Mouse (Mus musculus) lung, postnatal 0 days (tissue): Measurements from ENCODE around the gene Igfbp6. TPM values are rescaled to one million over a fixed set of nuclear protein-coding genes. Genes with fewer than 3 reads are reported as not detected.
"Not testable (repeated sequence)": the region's sequence is repeated elsewhere in the genome, so short reads cannot be mapped to it uniquely, and the experiment has no call there.

Experiments used
- ATAC-seq: fragments of 200-750 bp; cut with Nextera tagmentation; 2 replicates; pipeline ENCODE4 v1.8.0; 2017; ENCODE audit warnings: moderate library complexity
- DNase-seq: peaks from one replicate; pipeline ENCODE4 v3.0.0-alpha.2; 2016; ENCODE audit warnings: low spot score
- H3K27ac ChIP-seq: fragments of 300-500 bp; sonication (generic); 2 replicates; pipeline ENCODE4 v1.5.1; 2014; ENCODE audit warnings: antibody characterized with exemption, mild to moderate bottlenecking, low read length, mixed read lengths
- H3K27me3 ChIP-seq: fragments of 300-500 bp; sonication (generic); replicated peaks from 2 replicates; pipeline ENCODE4 v1.6.1; 2014; ENCODE audit warnings: low read length, mixed read lengths; ENCODE audit not compliant: insufficient read depth
- H3K36me3 ChIP-seq: fragments of 300-500 bp; sonication (generic); 2 replicates; pipeline ENCODE4 v1.6.1; 2014; ENCODE audit warnings: low read length, mixed read lengths; ENCODE audit not compliant: insufficient read depth
- H3K4me1 ChIP-seq: fragments of 300-500 bp; sonication (generic); 2 replicates; pipeline ENCODE4 v1.6.1; 2014; ENCODE audit warnings: antibody characterized with exemption, low read depth, low read length, mixed read lengths; ENCODE audit not compliant: insufficient read depth
- H3K4me2 ChIP-seq: fragments of 300-500 bp; sonication (generic); replicated peaks from 2 replicates; pipeline ENCODE4 v1.6.1; 2014; ENCODE audit warnings: low read depth, mild to moderate bottlenecking, low read length, moderate library complexity, mixed read lengths
- H3K4me3 ChIP-seq: fragments of 300-500 bp; sonication (generic); 2 replicates; pipeline ENCODE4 v1.5.1; 2014; ENCODE audit warnings: low read depth, low read length
- H3K9ac ChIP-seq: fragments of 300-500 bp; sonication (generic); replicated peaks from 2 replicates; pipeline ENCODE4 v1.6.1; 2014; ENCODE audit warnings: low read depth, mild to moderate bottlenecking
- H3K9me3 ChIP-seq: fragments of 300-500 bp; sonication (generic); 2 replicates; pipeline ENCODE4 v1.6.1; 2016; ENCODE audit warnings: low read length, mixed read lengths
- CTCF ChIP-seq: IDR thresholded peaks from 2 replicates; pipeline ENCODE4 v1.5.1; 2016; ENCODE audit warnings: antibody characterized with exemption, mild to moderate bottlenecking
- EP300 ChIP-seq: IDR thresholded peaks from 2 replicates; pipeline ENCODE4 v1.6.1; 2016; ENCODE audit warnings: antibody characterized with exemption, mild to moderate bottlenecking, control low read depth
- WGBS: fragments of 180-500 bp; shearing (Covaris S2); extraction: QIAGEN DNeasy Blood & Tissue Kit; methylation state at CpG from one replicate; pipeline ENCODE4 v1.1.7; 2014; 5-methylcytosine and 5-hydroxymethylcytosine counted together
- polyA plus RNA-seq: library from polyadenylated mRNA; unstranded; fragments of >200 nt; fragmentation: Nextera tagmentation; extraction: Ambion mirVana; gene quantifications from 2 replicates; pipeline ENCODE4 v1.2.1, GENCODE M21; 2015

Gene Igfbp6
- polyA plus RNA-seq, 1 experiment from 2014 or later = 123 TPM

DNA sequence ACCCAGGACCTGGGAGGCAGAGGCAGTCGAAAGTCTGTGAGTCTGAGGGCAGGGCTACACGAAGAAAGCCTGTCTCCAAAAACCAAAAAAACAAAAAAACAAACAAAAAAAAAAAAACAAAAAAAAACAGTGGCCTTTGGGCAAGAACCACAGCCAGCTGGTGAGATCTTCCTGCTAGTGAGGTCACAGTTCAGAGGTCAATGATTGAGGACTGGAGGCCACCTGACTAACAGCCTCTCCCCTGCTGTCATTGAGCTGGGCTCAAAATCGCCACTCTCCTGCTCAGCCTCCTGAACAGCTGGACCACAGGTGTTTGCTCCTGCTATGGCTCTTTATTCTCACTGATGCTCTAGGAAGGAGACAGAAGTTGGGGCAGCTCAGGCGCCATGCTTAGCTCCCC lies 8.5 kb downstream of the Igfbp6 start:
- no peaks in the 10 kb centered on the region for H3K9me3 ChIP-seq
- peaks cover 7% of the 10 kb centered on the region; the same call in 1 of the 2 replicates for H3K4me1 ChIP-seq
- 54% methylated on average over 4 of the region's 4 CpGs for WGBS
- H3K9ac ChIP-seq = no peak overlapping the region
- H3K4me3 ChIP-seq = no peak overlapping the region
- TF ChIP-seq CTCF = no peak
- TF ChIP-seq EP300 = no peak
- no peak for DNase-seq
- no peak overlapping the region for H3K27ac ChIP-seq
- no peak for ATAC-seq
- no peak overlapping the region for H3K4me2 ChIP-seq
- no peaks in the 10 kb centered on the region for H3K36me3 ChIP-seq
- H3K27me3 ChIP-seq = no peaks in the 10 kb centered on the region

DNA sequence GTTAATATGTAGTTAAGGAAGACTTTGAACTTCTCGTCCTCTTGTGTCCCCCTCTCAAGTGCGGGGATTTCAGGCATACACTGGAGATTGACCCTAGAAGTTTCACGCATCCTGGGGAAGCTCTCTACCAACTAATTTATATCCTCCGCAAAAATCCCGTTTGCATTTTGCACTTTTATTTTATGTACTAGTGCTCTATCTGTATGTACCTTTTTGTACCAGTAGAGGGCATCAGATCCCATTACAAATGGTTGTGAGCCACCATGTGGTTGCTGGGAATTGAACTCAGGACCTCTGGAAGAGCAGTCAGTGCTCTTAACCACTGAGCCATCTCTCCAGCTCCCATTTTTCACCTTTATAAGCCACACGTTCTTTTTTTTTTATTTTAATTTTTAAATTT lies 10.8 kb downstream of the Igfbp6 start:
- H3K27me3 ChIP-seq, H3K27ac ChIP-seq, H3K4me2 ChIP-seq, H3K9me3 ChIP-seq, H3K36me3 ChIP-seq, H3K4me3 ChIP-seq, DNase-seq, H3K9ac ChIP-seq, H3K4me1 ChIP-seq, ATAC-seq: not testable (repeated sequence)
- 91% methylated on average over 6 of the region's 6 CpGs for WGBS
- TF ChIP-seq CTCF = peak; percentile 24; the same call in 1 of the 2 replicates

- Histone ChIP-seq H3K4me1 (no peaks in the 10 kb centered on the region), H3K9ac (no peak overlapping the region), H3K27ac (no peak overlapping the region), H3K36me3 (no peaks in the 10 kb centered on the region), H3K4me3 (no peak overlapping the region), H3K4me2 (no peak overlapping the region), H3K9me3 (no peaks in the 10 kb centered on the region), H3K27me3 (no peaks in the 10 kb centered on the region)
- WGBS = 41% methylated on average over 20 of the region's 20 CpGs
- DNase-seq = no peak
- TF ChIP-seq EP300 (no peak), CTCF (0 out of 2 replicates have a peak, but pooled peaks have one; percentile 13)
- peak; percentile 48 for ATAC-seq
Measured at GRCm38 (mm10) chr15:102156836-102157235, 12.7 kb downstream of the Igfbp6 start.

DNA sequence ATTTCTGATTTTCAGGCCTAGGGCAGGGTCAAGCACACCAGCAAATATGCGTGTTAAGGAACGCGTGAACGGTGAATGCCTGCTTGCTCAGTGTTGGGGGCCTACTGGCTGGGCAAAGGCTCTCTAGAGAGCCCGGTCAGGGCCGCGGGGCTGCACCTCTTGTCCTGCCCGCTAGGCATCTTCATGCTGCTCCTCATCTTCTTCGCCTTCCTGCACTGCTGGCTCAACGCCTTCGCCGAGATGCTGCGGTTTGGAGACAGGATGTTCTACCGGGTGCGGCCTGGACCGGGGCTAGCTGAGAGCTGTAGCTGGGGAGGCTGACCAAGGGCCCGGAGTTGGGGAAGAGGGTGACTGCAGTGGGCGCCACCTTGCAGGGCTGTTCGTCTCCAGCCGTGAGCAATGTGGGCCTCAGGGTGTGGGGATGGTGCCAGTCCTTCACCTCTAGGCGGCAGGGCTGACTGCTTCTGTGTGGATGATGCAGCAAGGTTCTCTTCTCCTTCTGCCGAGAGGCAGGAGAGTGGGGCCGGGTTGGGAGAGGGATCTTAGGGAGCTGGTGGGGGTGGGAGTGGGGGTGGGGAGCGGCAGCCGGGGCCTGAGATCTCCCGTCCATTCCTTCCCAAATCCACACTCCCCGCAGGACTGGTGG lies 16.4 kb downstream of the Igfbp6 start:
- DNase-seq = no peak
- no peak for ATAC-seq
- 55% methylated on average over 27 of the region's 27 CpGs for WGBS
- H3K9me3 ChIP-seq = no peaks in the 10 kb centered on the region
- no peak overlapping the region for H3K4me2 ChIP-seq
- no peaks in the 10 kb centered on the region for H3K4me1 ChIP-seq
- H3K36me3 ChIP-seq = no peaks in the 10 kb centered on the region
- no peak overlapping the region for H3K9ac ChIP-seq
- no peak overlapping the region for H3K4me3 ChIP-seq
- H3K27me3 ChIP-seq = no peaks in the 10 kb centered on the region
- no peak overlapping the region for H3K27ac ChIP-seq
- TF ChIP-seq EP300 (no peak), CTCF (no peak)

GRCm38 (mm10) chr15:102163900-102164693 lies 19.9 kb downstream of the Igfbp6 start:
- H3K4me3 ChIP-seq = no peak overlapping the region
- 47% methylated on average over 3 of the region's 3 CpGs for WGBS
- H3K36me3 ChIP-seq = no peaks in the 10 kb centered on the region
- TF ChIP-seq EP300 = no peak
- TF ChIP-seq CTCF = no peak
- H3K4me2 ChIP-seq = no peak overlapping the region
- H3K27me3 ChIP-seq = no peaks in the 10 kb centered on the region
- no peaks in the 10 kb centered on the region for H3K9me3 ChIP-seq
- DNase-seq (no peak), ATAC-seq (no peak)
- no peak overlapping the region for H3K27ac ChIP-seq
- H3K9ac ChIP-seq = no peak overlapping the region
- H3K4me1 ChIP-seq = peaks cover 4% of the 10 kb centered on the region

DNA sequence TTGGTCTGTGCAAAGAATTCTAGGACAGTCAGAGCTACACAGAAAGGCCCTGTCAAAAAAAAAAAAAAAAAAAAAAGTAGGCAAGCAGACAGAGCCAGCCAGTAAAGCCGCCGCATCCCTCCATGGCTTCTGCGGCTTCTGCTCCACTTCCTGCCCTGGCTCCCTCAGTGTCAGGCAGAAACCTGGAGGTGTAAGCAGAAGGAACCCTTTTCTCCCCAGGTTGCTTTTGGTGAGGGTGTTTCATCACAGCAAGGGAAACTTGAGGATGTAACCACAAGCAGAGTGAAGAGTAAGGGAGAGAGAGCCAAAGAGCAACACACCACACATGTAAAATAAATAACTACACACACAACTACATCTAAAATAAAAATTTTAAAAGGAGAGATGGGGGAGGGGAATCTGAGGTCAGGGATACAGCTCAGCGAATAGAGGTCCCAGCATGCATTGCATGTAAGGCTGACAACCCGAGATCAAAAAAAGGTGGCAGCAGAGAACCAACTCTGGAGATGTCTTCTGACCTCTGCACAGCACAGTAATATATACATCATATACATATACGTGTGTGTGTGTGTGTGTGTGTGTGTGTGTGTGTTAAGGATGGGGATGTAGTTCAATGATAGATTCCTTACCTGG lies 21.4 kb downstream of the Igfbp6 start:
- TF ChIP-seq EP300 (no peak), CTCF (no peak)
- Histone ChIP-seq H3K27ac (no peak overlapping the region), H3K4me2 (no peak overlapping the region), H3K36me3 (no peaks in the 10 kb centered on the region), H3K27me3 (no peaks in the 10 kb centered on the region), H3K9me3 (no peaks in the 10 kb centered on the region), H3K9ac (no peak overlapping the region), H3K4me1 (peaks cover 4% of the 10 kb centered on the region), H3K4me3 (no peak overlapping the region)
- DNase-seq = no peak
- 34% methylated on average over 6 of the region's 6 CpGs for WGBS
- no peak for ATAC-seq
